Mouse (Mus musculus) hindbrain, embryonic 16.5 days (tissue): Measurements from ENCODE around the gene Vmn2r86. TPM values are rescaled to one million over a fixed set of nuclear protein-coding genes. Genes with fewer than 3 reads are reported as not detected.
"Not testable (repeated sequence)": the region's sequence is repeated elsewhere in the genome, so short reads cannot be mapped to it uniquely, and the experiment has no call there.

Experiments
- ATAC-seq: fragments of 200-750 bp; cut with Nextera tagmentation; 2 replicates; pipeline ENCODE4 v1.8.0; 2017; ENCODE audit warnings: moderate TSS enrichment, moderate library complexity
- H3K27ac ChIP-seq: fragments of 300-500 bp; sonication (generic); 2 replicates; pipeline ENCODE4 v1.5.1; 2014; ENCODE audit warnings: low read depth, mild to moderate bottlenecking, control low read depth, low read length, moderate library complexity
- H3K27me3 ChIP-seq: fragments of 300-500 bp; sonication (generic); replicated peaks from 2 replicates; pipeline ENCODE4 v1.6.1; 2014; ENCODE audit warnings: low read length; ENCODE audit not compliant: control insufficient read depth, insufficient read depth
- H3K36me3 ChIP-seq: fragments of 300-500 bp; sonication (generic); 2 replicates; pipeline ENCODE4 v1.6.1; 2014; ENCODE audit warnings: mild to moderate bottlenecking, low read length, moderate library complexity, mixed read lengths; ENCODE audit not compliant: control insufficient read depth, insufficient read depth
- H3K4me1 ChIP-seq: fragments of 300-500 bp; sonication (generic); 2 replicates; pipeline ENCODE4 v1.6.1; 2014; ENCODE audit warnings: low read depth, low read length; ENCODE audit not compliant: control insufficient read depth, insufficient read depth
- H3K4me2 ChIP-seq: fragments of 300-500 bp; sonication (generic); 2 replicates; pipeline ENCODE4 v1.6.1; 2014; ENCODE audit warnings: mild to moderate bottlenecking, low read length, control low read depth, moderate library complexity
- H3K4me3 ChIP-seq: fragments of 300-500 bp; sonication (generic); 2 replicates; pipeline ENCODE4 v1.5.1; 2014; ENCODE audit warnings: mild to moderate bottlenecking, low read length, control low read depth, moderate library complexity
- H3K9ac ChIP-seq: fragments of 300-500 bp; sonication (generic); 2 replicates; pipeline ENCODE4 v1.6.1; 2014; ENCODE audit warnings: low read depth, mild to moderate bottlenecking, control low read depth, low read length, moderate library complexity
- H3K9me3 ChIP-seq: fragments of 300-500 bp; sonication (generic); 2 replicates; pipeline ENCODE4 v1.6.1; 2014; ENCODE audit warnings: mild to moderate bottlenecking, low read length, moderate library complexity; ENCODE audit not compliant: control insufficient read depth
- WGBS: fragments of 180-500 bp; shearing (Covaris S2); extraction: QIAGEN DNeasy Blood & Tissue Kit; methylation state at CpG from one replicate; pipeline ENCODE4 v1.1.7; 2014; 5-methylcytosine and 5-hydroxymethylcytosine counted together
- polyA plus RNA-seq: library from polyadenylated mRNA; unstranded; fragments of >200 nt; fragmentation: Nextera tagmentation; extraction: Ambion mirVana; gene quantifications from 2 replicates; pipeline ENCODE4 v1.2.1, GENCODE M21; 2015

Gene Vmn2r86
- polyA plus RNA-seq, 1 experiment from 2014 or later, result 0.05 TPM

DNA sequence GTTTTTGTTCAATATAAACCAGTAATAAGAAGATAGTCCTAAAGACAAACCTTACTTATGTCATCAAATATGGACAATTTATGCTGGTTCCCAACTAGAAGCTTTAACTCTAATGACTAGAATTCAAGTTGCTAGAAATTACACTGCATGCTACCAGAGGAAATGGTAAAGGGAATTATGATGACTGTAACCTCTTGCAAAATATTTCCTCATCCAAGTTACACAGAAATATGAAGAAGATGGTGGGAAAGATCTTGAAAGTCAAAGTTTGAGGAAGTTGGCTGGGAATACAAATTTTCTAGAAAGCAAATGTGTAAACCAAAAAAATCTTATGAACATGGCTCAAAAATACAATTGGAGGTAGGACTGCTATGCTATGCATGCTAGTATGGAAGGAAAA lies 39.5 kb downstream of the Vmn2r86 start:
- H3K27ac ChIP-seq, H3K4me2 ChIP-seq, ATAC-seq: not testable (repeated sequence)

DNA sequence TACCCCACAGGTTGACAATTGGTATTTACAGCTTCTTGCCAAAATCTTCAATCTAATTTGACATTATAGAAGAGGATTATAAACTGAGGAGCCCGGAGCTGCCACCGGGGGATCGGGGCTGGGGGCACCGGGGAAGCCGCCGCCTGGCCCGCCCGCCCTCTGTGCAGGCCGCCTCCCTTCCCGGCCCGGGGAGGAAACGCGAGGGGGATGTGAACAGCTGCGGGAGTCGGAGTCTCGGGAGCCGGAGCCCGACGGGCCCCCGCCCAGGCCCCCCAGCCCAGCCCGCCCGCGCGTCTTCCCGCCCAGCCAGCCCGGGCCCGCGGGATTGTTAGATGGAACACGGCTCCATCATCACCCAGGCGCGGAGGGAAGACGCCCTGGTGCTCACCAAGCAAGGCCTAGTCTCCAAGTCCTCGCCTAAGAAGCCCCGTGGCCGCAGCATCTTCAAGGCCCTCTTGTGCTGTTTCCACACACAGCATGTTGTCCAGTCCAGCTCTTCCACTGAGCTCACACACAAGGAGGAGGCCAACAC lies 43.6 kb downstream of the Vmn2r86 start:
- H3K4me3 ChIP-seq, H3K4me2 ChIP-seq, H3K9ac ChIP-seq, H3K27me3 ChIP-seq, H3K9me3 ChIP-seq, H3K27ac ChIP-seq, H3K36me3 ChIP-seq, H3K4me1 ChIP-seq, ATAC-seq: not testable (repeated sequence)
- WGBS, result 78% methylated on average over 19 of the region's 35 CpGs

More for the DNA sequence above, 39.5 kb downstream of the Vmn2r86 start:
- not testable (repeated sequence) for H3K27me3 ChIP-seq, H3K36me3 ChIP-seq, H3K9me3 ChIP-seq, H3K4me3 ChIP-seq, H3K4me1 ChIP-seq, H3K9ac ChIP-seq

DNA sequence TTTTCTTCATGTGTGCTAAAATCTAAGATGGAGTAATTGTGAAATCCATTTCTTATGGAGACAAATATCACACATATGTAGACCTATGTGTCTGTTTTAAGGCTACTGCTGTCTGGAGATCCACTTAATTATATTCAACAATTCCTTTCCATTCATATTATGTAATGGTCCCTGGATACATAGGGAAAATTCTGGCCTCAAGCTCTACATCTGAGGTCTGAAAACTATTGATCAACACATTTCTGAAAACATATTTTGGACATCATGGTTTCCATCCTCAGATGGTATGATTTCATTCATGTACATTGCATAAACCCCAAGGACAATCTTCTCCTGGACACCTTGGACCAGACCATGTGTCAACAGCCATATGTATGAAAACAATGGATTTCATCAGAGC lies 61.6 kb downstream of the Vmn2r86 start, which contains the start of gene Vmn2r84:
TSS of gene Vmn2r84 (minus strand) at position 101 of the 400 bp plus-strand sequence.
- Histone ChIP-seq H3K4me3 (no peak within 1 kb of the TSS), H3K27ac (no peak within 1 kb of the TSS), H3K4me1 (no peaks in the 10 kb centered on the region), H3K36me3 (no peaks in the 10 kb centered on the region), H3K9me3 (no peaks in the 10 kb centered on the region), H3K9ac (no peak within 1 kb of the TSS), H3K27me3 (no peaks in the 10 kb centered on the region), H3K4me2 (no peak within 1 kb of the TSS)
- ATAC-seq, result no peak

Other genes with a start within 250 kb of the Vmn2r86 start
- not detected in 2 replicates for gene Olfr827, start 241.6 kb downstream of the Vmn2r86 start, polyA plus RNA-seq
- 1.5 and 1.6 TPM in 2 replicates for gene Neurod4, start 175.8 kb downstream of the Vmn2r86 start, polyA plus RNA-seq
- gene Tespa1, start 133.2 kb downstream of the Vmn2r86 start, polyA plus RNA-seq, result 0.09 TPM in 1 of 2 replicates, not detected in the other
- gene Vmn2r84, start 61.7 kb downstream of the Vmn2r86 start, polyA plus RNA-seq, result 0.01 and 0.03 TPM in 2 replicates
- 0.03 and 0.04 TPM in 2 replicates for gene Vmn2r85, start 26.3 kb downstream of the Vmn2r86 start, polyA plus RNA-seq
- gene Vmn2r87, start 41.3 kb upstream of the Vmn2r86 start, polyA plus RNA-seq, result 0.11 and 0.13 TPM in 2 replicates